Mouse (Mus musculus) limb, embryonic 12.5 days (tissue): ENCODE data around the gene Mfrp. TPM values are rescaled to one million over a fixed set of nuclear protein-coding genes. Genes with fewer than 3 reads are reported as not detected.

ENCODE experiments used
- ATAC-seq: fragments of 200-750 bp; cut with Nextera tagmentation; 2 replicates; pipeline ENCODE4 v1.8.0; 2017; ENCODE audit warnings: low read depth, moderate TSS enrichment; ENCODE audit not compliant: insufficient number of reproducible peaks, insufficient read depth, low FRiP score, low TSS enrichment
- H3K27ac ChIP-seq: fragments of 300-500 bp; sonication (generic); 2 replicates; pipeline ENCODE4 v1.5.1; 2016; ENCODE audit warnings: mild to moderate bottlenecking, moderate library complexity
- H3K27me3 ChIP-seq: fragments of 300-500 bp; sonication (generic); 2 replicates; pipeline ENCODE4 v1.6.1; 2016; ENCODE audit warnings: mild to moderate bottlenecking, moderate library complexity
- H3K36me3 ChIP-seq: fragments of 300-500 bp; sonication (generic); 2 replicates; pipeline ENCODE4 v1.6.1; 2016; ENCODE audit warnings: mild to moderate bottlenecking, moderate library complexity
- H3K4me1 ChIP-seq: fragments of 300-500 bp; sonication (generic); replicated peaks from 2 replicates; pipeline ENCODE4 v1.6.1; 2016
- H3K4me2 ChIP-seq: fragments of 300-500 bp; sonication (generic); 2 replicates; pipeline ENCODE4 v1.6.1; 2016; ENCODE audit warnings: mild to moderate bottlenecking, moderate library complexity
- H3K4me3 ChIP-seq: fragments of 300-500 bp; sonication (generic); replicated peaks from 2 replicates; pipeline ENCODE4 v1.5.1; 2016; ENCODE audit warnings: mild to moderate bottlenecking
- H3K9ac ChIP-seq: fragments of 300-500 bp; sonication (generic); replicated peaks from 2 replicates; pipeline ENCODE4 v1.6.1; 2016; ENCODE audit warnings: mild to moderate bottlenecking, moderate library complexity
- H3K9me3 ChIP-seq: fragments of 300-500 bp; sonication (generic); 2 replicates; pipeline ENCODE4 v1.6.1; 2016; ENCODE audit warnings: mild to moderate bottlenecking, moderate library complexity
- WGBS: fragments of 180-500 bp; shearing (Covaris S2); methylation state at CpG from one replicate; pipeline ENCODE4 v1.1.7; 2016; 5-methylcytosine and 5-hydroxymethylcytosine counted together
- polyA plus RNA-seq: library from polyadenylated mRNA; unstranded; fragments of >200 nt; fragmentation: Nextera tagmentation; extraction: Ambion mirVana; gene quantifications from 2 replicates; pipeline ENCODE4 v1.2.1, GENCODE M21; 2016

Gene Mfrp
- polyA plus RNA-seq, 1 experiment from 2014 or later, result 0.29 TPM

DNA sequence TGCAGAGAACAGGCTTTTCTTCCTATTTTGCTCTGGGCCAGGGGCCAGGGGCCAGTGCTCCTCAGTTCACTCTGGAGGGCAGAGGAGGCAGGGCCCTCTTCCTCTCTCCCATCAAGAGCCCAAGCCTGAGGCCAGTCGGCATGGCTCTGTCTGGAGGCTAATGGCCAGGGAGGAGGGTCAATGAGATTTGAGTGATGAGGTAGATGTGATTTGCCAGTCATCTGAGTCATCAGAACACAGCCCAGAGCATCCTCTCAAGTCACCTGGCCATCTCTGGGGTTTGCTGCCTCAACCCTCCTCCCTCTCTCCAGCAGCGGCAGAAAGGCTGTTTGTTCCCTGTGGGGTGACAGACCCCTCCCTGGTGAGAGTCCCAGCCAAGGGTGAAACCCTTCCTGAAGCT is 31.8 kb downstream of the Mfrp start:
- ATAC-seq, result no peak
- Histone ChIP-seq H3K4me2 (peak overlapping the region; percentile 92), H3K4me1 (peaks cover 58% of the 10 kb centered on the region), H3K9me3 (no peaks in the 10 kb centered on the region), H3K9ac (no peak overlapping the region; the same call in 1 of the 2 replicates), H3K4me3 (peak overlapping the region; percentile 55), H3K36me3 (no peaks in the 10 kb centered on the region), H3K27me3 (peaks cover 83% of the 10 kb centered on the region), H3K27ac (0 out of 2 replicates have a peak overlapping the region, but pooled peaks have one; percentile 5)
- 4% methylated on average over 2 of the region's 2 CpGs for WGBS

DNA sequence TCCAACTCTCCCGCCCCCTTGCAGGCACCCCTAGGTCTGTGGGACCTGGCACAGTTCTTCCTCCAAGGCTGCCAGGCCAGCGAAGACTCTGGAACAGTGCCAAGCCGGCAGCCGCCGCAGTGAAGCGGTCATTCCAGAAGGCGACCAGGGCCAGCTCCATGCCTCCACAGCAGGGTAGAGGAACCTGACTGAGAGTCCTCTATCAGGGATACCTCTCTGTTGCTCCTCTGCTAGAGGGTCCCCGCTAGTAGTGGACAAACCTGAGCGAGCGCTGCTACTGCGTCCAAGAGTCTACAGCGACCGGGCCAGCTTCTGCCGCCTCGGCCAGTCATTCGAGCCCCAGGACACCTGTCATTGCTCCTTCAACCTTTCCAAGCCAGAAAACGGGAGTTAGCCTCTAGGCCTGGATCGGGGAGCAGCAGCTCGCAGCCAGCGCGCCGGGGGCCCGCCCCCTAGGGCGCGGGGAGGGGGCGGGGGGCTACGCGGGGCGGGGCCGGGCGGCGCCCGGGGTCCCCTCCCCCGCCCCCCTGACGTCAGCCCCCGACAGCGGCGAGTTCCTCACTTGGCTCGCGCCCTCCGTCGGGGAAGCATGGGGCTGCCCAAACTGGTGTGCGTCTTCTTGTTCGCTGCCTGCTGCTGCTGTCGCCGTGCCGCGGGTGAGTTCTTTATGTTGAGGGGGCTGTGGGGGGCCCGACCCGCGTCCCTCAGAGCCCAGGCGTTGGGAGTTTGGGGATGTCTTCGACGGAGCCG is 32.7 kb downstream of the Mfrp start, which contains the start of gene Mcam:
Gene Mcam, plus strand, starts transcription at position 369 of the 750 bp plus-strand sequence.
- Histone ChIP-seq H3K4me2 (peak within 1 kb of the TSS; percentile 92), H3K27me3 (peaks cover 77% of the 10 kb centered on the region), H3K4me3 (peak within 1 kb of the TSS; percentile 55), H3K27ac (peak within 1 kb of the TSS; percentile 42; the same call in 1 of the 2 replicates), H3K9ac (peak within 1 kb of the TSS; percentile 63), H3K9me3 (no peaks in the 10 kb centered on the region), H3K4me1 (peaks cover 57% of the 10 kb centered on the region), H3K36me3 (peaks cover 6% of the 10 kb centered on the region)
- ATAC-seq, result peak; percentile 45; the same call in 1 of the 2 replicates
- WGBS, result 2% methylated on average over 53 of the region's 55 CpGs

DNA sequence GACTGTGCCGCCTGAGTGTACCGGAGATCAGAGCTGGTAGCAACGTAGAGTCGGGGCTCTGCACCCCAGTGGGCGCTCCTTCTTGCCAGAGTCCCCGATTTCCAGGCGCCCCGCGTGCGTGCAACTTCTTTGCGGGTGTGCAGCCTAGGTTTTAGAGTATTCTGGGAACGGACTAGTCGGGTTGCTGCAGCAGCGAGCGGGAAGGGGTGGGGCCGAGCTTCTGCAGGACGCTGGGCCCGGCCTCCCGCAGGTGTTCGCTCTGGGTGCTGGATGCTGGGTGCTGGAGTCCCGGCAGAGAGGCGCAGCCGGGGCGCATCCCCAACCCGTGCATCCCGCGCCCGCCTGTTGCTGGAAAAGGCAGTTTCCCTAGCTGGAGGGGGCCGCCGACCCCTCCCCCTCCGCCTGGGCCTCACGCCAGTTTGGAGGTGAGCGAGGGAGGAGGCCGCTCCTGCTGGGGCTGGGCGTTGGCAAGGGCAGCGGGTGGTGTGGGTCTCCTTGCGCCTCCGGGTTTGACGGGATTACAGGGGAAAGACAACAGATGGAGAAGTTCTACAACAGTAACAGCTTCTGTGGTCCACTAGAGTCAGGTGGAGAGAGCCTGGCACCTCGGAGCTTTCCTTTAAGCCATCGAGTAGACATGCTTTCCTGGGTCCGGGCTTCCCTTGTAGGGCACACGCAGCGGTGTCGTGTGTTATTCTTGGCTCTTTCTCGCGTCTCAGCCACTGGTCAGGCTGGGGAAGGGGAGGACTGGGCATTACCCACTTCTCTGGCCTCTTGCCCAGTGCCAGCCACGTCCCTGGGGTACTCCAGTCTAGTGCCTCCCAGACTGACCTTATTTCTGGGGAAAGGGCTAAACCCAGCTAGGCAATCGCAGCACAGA is 33.6 kb downstream of the Mfrp start:
- peak overlapping the region; percentile 92 for H3K4me2 ChIP-seq
- H3K9ac ChIP-seq, result peak overlapping the region; percentile 63
- no peak overlapping the region; the same call in 1 of the 2 replicates for H3K27ac ChIP-seq
- no peaks in the 10 kb centered on the region for H3K9me3 ChIP-seq
- peaks cover 14% of the 10 kb centered on the region for H3K36me3 ChIP-seq
- H3K4me1 ChIP-seq, result peaks cover 48% of the 10 kb centered on the region
- ATAC-seq, result no peak
- 2% methylated on average over 48 of the region's 49 CpGs for WGBS
- peaks cover 71% of the 10 kb centered on the region for H3K27me3 ChIP-seq
- peak overlapping the region; percentile 55 for H3K4me3 ChIP-seq

DNA sequence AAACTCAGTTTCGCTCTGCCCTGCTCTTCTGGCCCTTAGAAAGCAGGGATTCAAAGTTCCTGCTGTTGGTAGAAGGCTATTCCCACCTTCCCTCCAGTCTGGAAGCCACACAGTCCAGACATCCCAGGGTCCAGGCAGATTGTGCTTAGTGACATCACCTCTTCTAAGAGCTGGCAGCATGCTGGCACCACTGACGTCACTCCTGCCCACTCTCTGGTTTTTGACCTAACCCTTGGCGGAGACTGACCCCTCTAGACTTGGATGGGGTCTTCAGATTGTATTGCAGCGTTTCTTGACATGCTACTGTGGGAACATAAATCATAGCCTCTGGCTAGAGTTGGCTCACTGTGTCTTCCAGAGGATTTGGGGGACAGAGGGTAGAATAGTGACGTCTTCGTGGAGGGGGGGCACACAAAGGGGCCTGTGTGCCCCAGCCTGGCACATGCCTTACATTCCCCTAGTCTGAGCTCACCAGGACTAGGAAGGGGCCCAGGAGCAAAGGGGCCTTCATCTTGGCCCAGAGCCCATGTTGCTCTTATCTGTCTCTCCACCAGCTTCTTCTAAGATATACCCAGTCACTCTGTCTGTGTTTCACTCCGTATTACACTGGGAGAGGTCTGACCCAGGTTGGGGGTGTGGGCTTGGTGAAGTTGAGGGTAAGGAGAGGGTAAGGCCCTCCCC is 34.3 kb downstream of the Mfrp start:
- no peak for ATAC-seq
- peaks cover 19% of the 10 kb centered on the region for H3K36me3 ChIP-seq
- peak overlapping the region; percentile 63 for H3K9ac ChIP-seq
- peaks cover 66% of the 10 kb centered on the region for H3K27me3 ChIP-seq
- H3K4me3 ChIP-seq, result peak overlapping the region; percentile 55
- H3K4me1 ChIP-seq, result peaks cover 41% of the 10 kb centered on the region
- WGBS, result 55% methylated on average over 7 of the region's 7 CpGs
- H3K4me2 ChIP-seq, result peak overlapping the region; percentile 92
- no peaks in the 10 kb centered on the region for H3K9me3 ChIP-seq
- H3K27ac ChIP-seq, result peak overlapping the region; percentile 23; the same call in 1 of the 2 replicates

DNA sequence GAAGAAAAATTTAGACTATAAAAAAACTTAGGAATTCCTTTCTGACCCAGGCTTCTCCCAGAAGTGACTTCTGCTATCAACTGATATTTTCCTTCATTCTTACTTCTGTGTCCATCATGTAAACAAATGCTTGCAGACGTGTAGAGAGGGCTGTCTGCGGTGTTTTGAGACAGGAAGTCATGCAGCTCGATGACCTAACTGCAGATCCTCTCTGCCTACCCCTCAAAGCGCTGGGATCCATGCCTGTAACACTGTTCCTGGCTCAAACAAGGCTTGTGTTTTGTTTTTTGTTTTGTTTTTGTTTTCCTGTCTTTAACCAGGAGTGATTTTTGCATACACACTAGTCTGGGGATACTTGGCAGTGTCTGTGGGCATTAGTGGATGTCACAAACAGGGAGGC is 36.3 kb downstream of the Mfrp start:
- H3K4me2 ChIP-seq, result no peak overlapping the region
- no peak overlapping the region for H3K4me3 ChIP-seq
- no peaks in the 10 kb centered on the region for H3K9me3 ChIP-seq
- no peak for ATAC-seq
- peaks cover 46% of the 10 kb centered on the region for H3K27me3 ChIP-seq
- peaks cover 33% of the 10 kb centered on the region for H3K36me3 ChIP-seq
- no peak overlapping the region for H3K27ac ChIP-seq
- H3K4me1 ChIP-seq, result peaks cover 34% of the 10 kb centered on the region
- H3K9ac ChIP-seq, result no peak overlapping the region
- WGBS, result 68% methylated on average over 4 of the region's 4 CpGs

DNA sequence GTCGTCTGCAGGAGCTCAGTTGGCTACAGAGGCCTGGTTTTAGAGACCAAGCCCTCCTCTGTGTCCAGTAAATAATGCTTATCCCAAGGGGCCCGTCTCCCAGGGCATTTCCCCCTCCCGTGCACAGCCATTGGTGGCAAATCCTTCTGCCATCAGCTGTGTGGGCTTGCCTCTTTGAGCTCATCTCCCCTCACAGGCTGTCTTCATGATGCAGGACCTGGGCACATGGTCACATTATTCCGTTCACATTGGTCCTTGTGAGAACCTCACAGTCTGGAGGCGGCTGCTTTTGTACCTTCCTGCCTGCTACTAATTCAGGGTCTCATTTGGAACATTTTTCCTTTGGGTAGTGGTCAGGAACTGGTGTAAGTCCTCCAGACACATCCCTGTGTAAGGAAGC is 40.4 kb downstream of the Mfrp start:
- Histone ChIP-seq H3K4me1 (no peaks in the 10 kb centered on the region), H3K9ac (no peak overlapping the region), H3K27me3 (peaks cover 5% of the 10 kb centered on the region), H3K9me3 (no peaks in the 10 kb centered on the region), H3K4me2 (no peak overlapping the region), H3K4me3 (no peak overlapping the region), H3K36me3 (peaks cover 65% of the 10 kb centered on the region), H3K27ac (no peak overlapping the region)
- WGBS, result 64% methylated on average over 5 of the region's 5 CpGs
- ATAC-seq, result no peak

DNA sequence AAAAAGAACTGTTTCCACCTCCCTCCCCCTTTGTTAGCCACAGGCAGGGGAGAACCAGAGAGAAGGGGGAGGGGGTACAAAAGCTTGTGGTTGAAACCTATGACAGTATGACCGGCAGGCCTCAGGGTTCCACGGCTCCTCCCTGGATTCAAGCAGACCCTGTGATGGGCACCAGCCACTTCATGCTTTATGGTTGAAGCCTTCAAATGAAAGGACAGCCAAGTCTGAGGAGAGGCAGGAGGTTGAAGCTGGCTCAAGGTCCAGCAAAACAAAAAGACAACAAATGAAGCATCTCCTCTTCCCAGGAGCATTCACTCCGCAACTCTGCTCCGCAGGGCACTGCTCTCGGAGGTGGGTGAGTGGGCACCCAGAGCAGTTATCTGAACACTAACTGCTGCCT is 41.9 kb downstream of the Mfrp start:
- H3K27me3 ChIP-seq, result no peaks in the 10 kb centered on the region
- peaks cover 74% of the 10 kb centered on the region for H3K36me3 ChIP-seq
- no peaks in the 10 kb centered on the region for H3K9me3 ChIP-seq
- H3K27ac ChIP-seq, result no peak overlapping the region
- no peak overlapping the region for H3K4me3 ChIP-seq
- no peak for ATAC-seq
- H3K4me1 ChIP-seq, result no peaks in the 10 kb centered on the region
- H3K9ac ChIP-seq, result no peak overlapping the region
- 87% methylated on average over 5 of the region's 5 CpGs for WGBS
- H3K4me2 ChIP-seq, result no peak overlapping the region

DNA sequence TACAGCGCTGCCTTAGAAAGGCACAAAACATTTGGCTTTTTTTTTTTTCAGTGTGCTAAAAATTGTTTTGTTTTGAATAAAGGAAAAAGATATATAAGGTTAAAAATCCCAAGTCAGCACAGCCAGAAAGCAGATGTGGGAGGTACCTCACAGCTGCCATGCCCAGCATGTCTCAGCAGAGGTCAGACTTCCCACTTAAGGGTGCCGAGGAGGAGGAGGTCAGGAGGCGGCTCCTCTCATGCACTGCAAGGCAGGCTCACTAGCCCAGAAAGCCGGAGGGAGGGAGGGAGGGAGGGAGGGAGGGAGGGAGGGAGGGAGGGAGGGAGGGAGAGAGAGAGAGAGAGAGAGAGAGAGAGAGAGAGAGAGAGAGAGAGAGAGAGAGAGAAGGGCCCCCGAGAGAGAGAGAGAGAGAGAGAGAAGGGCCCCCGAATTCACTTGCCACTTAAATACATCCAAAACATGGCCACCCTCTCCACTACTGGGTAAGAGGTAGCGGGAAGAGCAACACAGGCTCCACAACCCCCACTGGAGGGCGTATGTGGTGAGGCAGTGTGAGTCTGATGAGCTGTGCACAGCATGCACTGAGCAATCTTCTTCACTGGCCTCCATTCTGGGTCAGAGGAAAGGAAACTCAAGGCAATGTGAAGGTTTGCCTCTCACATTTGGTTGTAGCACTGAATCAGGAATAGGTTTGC is 42.6 kb downstream of the Mfrp start:
- no peak overlapping the region for H3K4me3 ChIP-seq
- no peaks in the 10 kb centered on the region for H3K27me3 ChIP-seq
- 37% methylated on average over 7 of the region's 8 CpGs for WGBS
- peaks cover 77% of the 10 kb centered on the region for H3K36me3 ChIP-seq
- no peak overlapping the region for H3K4me2 ChIP-seq
- H3K9ac ChIP-seq, result no peak overlapping the region
- H3K27ac ChIP-seq, result no peak overlapping the region
- H3K9me3 ChIP-seq, result no peaks in the 10 kb centered on the region
- H3K4me1 ChIP-seq, result no peaks in the 10 kb centered on the region
- no peak for ATAC-seq

DNA sequence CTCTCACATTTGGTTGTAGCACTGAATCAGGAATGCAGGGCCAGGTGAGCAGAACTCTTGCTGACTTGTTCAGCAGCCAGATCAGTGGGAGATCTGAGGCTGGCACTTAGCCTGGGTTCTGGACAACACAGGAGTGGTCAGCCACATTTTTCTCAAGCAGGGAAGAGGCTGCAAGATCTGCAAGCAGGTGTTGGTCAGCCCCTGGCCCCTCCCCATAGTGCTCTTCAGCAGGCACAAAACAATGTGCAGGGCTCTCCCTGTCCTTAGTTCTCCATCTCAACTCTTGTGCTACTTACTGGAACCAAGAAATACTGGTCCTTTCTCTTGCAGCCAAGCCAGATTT is 43.2 kb downstream of the Mfrp start:
- H3K9ac ChIP-seq, result no peak overlapping the region
- H3K4me3 ChIP-seq, result no peak overlapping the region
- ATAC-seq, result no peak

DNA sequence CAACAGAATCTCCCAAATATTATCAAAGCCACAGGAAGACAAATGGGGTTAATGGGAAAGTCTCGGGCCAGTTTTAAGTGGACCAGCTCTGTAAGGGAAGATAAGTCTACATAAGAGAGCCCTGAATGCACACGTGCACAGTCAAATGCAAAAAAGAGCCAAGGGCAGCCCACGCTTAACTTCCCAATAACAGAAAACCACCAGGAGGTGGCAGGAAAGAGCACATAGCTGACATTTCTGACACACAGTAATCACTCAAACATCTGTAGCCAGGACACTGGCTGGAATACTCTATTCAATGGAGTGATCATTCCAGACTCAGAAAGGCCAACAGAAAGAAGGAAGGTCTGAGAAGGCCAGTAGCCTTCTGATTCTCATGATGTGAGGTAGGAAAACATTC is 45.8 kb downstream of the Mfrp start:
- H3K27ac ChIP-seq, result no peak overlapping the region
- peaks cover 82% of the 10 kb centered on the region for H3K36me3 ChIP-seq
- no peaks in the 10 kb centered on the region for H3K27me3 ChIP-seq
- H3K9me3 ChIP-seq, result no peaks in the 10 kb centered on the region
- no peak overlapping the region for H3K9ac ChIP-seq
- H3K4me1 ChIP-seq, result no peaks in the 10 kb centered on the region
- H3K4me2 ChIP-seq, result no peak overlapping the region
- no peak overlapping the region for H3K4me3 ChIP-seq
- no peak for ATAC-seq
- 76% methylated on average over 3 of the region's 3 CpGs for WGBS

More for the DNA sequence above, 43.2 kb downstream of the Mfrp start:
- Histone ChIP-seq H3K27ac (no peak overlapping the region), H3K27me3 (no peaks in the 10 kb centered on the region), H3K36me3 (peaks cover 77% of the 10 kb centered on the region), H3K4me1 (no peaks in the 10 kb centered on the region), H3K4me2 (no peak overlapping the region), H3K9me3 (no peaks in the 10 kb centered on the region)
